Mouse (Mus musculus): ENCODE data around the gene Khsrp.

Khsrp gene

DNA sequence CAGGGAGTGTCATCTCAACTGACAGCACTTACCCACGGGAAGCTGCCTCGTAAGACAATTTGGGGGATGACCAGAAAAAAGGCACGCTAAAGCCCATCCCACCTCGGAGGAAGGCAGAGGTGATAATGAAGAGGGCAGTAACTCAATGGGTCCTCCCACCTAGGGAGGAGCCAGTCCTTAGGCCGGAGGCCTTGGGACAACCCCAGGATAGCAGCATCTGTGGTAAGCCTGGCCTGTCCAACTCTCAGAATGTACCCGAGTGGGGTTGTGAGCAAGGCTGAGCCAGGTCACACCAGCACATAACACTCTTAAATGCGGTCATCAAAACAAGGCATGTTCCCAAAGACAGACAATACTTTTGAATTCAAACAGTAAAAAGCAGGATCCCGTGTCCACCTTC lies 1.6 kb downstream of the Khsrp start:
- no peak for DNase-seq (ENCODE audit: low spot score)

DNA sequence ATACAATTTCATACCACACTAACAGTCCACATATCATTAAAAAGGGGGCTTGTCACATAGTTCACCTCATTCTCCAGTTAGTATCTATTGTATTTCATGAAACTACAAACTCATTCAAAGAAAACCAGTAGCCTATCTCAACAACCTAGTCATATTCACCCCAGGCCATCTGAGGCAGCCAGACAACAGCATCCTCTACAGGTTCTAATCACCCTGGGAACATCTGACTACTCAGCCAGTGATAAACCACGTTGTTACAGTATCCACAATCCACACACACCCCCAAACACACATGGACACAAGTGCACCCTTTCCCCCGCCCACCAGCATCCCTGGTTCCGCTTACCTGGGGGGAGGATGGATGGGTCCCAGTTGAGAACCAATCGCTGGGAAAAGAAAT lies 3.9 kb downstream of the Khsrp start:
- DNase-seq (ENCODE audit: low spot score), result no peak

DNA sequence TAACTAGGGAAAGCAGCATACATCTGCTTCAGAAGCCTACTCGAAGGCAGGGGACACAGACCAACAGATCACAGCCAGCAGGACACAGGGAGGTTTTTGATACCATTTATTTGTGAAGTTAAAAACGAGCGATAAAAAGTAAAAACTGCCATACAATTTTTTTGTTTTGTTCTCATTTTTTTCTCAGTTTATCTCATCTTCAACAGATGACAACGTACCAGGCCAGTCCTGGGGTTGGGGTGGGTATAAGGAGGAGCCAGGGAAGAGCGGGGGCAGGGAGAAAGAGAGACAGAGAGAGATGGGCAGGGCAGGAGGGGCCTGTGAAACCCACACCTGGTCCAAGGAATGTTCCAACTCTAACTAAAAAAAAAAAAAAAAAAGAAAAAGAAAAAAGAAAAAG lies 10.4 kb downstream of the Khsrp start:
- DNase-seq (ENCODE audit: low spot score), result no peak

DNA sequence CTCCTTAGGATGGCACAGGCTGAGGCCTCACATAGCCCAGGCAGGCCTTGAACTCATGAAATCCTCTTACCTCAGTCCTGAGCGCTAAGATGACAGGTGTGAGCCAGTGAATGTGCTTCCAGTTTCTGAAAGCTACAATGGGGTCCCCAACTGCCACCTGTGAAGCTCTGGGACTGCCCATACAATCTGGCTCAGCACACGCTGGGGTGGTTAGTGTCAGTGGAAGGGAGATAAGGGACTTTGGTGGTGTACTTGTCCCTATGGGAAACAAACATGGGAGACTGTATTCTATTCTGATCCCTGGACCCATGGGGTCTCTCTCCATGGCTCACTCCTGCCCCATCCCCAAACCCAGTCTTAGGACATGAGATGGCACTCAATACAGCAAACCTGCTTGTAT lies 11.6 kb downstream of the Khsrp start:
- no peak for DNase-seq (ENCODE audit: low spot score)

DNA sequence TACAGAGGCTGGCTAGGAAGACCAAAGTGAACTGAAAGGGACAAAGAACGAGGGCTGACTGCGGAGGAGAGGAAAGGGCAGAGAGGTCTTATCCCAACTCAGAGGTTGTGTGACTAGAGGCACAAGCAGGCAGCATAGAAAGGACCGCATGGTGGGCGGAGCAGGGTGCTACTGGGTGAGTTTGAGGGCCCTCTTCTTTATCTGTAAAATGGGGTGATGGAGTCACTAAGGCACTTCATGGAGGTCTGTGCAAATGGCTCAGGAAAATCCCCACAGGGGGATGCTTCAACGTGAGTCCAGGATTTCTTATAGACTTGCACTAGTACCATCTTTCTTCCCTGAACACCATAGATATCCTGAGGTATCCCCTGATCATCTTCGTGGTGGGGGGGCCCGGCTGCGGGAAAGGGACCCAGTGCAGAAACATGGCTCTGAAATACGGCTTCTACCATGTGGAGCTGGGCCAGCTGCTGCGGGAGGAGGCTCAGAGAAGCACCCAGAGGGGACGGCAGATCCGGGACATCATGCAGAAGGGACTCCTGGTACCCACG lies 19.0 kb downstream of the Khsrp start:
- DNase-seq (ENCODE audit: low spot score), result no peak

DNA sequence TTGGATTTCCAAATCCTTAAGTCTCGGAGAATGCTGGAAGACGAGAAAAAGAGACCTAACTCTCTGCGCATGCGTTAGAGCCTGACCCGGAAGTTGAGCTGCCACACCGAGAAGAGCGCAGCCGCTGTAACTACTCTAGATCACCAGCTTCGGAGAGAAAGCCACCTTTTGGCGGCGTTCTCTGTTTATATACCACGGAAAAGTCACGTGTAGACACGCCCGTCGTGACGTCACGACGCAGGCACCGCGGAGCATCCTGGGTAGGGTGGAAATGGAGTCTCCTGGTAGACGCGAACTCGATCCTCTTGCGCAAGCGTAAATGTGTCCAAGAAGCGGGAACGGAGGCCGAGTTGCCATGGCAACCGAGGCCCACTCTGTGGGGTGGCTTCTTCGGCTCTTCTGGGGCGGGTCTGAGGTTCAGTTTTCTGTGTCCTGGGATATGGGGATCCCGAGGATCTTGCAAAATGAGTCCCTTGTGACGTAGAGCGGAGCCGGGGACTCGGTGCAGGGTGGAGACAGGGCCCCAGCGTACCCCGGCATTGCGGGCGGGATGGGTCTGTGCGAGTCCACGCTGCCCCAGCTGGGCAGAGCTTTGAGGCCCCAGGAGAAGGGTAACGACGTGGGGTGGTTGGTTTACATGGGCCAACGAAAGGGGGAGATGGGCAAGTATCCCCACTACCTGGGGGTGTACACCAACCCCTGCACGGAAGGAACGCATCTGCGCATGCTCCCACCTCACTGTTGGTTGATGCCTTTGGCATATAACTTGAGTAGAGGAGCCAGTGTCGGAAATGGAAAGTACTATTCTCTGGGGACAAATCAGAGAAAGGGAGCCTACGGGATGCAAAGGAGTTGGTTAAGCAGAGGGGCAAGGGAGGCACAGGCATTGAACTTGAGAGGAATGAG lies 19.8 kb downstream of the Khsrp start, which contains the start of the genes Gtf2f1 and Gm17949:
Gene Gtf2f1, minus strand, starts transcription at position 53 of the 906 bp plus-strand sequence.
Gene Gm17949, plus strand, starts transcription at position 234 of the 906 bp plus-strand sequence.
- peak; percentile 92 for DNase-seq (ENCODE audit: low spot score)

DNA sequence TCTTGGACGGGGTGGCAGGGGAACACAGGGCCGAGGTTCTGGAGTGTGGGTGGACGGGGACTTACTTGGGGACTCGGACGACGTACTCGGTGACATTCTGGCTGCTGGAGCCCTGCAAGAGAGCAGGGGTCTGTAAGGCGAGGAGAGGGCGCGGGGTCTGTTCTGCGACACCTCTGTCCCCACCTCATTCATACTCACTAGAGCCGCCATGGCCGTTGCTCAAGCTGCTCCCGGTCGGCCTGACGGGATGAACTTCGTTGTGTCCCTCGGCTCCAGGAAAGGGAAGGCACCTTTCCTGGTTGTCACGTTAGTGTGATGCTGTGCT lies 20.4 kb downstream of the Khsrp start:
- no peak for DNase-seq (ENCODE audit: low spot score)

DNA sequence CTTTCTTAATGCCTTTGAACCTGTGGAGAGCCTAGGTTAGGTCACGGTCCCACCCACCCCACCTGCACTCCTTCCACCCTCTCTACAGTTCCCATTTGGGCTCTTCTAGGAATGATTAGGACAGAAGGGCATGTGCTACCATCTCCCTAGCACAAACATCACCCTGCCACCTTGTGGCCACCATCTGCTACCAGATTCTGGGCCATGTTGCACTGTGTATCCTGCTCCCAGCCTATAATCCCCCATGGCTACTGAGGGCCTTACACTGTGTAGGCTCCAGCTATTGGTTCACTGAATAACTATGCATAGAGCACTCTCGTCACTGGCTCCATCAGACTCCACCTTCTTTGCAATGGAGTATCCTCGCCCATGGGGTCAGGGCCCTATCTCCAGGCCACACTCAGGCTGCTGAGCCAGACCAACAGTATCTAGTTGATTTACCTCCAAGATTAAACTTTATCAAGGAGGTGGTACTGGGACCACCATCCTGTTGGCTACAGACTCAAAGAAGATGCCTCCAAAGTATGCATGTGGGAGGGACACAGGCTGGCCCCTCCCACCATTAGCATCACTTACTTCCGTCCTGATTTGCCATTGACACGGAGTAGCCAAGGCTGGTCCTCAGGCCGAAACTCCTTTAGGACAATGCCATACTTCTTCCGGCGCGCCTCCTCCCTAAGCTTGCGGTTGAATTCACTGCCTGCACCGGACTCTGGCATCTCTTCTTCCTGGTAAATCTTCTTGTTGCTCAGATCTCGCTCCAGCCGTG lies 24.0 kb downstream of the Khsrp start:
- DNase-seq (ENCODE audit: low spot score), result no peak

DNA sequence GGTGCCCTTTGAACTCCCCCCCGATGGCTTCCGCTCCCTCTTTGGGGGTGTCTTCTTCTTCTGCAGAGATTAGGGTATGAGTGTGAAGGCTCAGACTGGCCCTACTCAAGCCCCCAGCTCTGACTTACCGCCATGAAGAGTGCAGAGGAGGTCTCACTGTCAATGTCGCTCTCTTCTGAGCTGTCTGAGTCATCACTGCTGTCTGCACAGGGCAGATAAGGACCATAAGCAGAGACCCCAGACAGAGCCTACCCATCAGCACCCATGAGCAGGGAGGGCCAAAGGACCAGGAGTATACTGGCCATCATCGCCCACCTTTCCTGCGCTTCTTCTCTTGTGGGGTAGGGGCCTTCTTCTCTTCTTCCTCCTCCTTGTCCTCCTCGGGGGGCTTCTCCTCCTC lies 27.3 kb downstream of the Khsrp start:
- DNase-seq (ENCODE audit: low spot score), result no peak

DNA sequence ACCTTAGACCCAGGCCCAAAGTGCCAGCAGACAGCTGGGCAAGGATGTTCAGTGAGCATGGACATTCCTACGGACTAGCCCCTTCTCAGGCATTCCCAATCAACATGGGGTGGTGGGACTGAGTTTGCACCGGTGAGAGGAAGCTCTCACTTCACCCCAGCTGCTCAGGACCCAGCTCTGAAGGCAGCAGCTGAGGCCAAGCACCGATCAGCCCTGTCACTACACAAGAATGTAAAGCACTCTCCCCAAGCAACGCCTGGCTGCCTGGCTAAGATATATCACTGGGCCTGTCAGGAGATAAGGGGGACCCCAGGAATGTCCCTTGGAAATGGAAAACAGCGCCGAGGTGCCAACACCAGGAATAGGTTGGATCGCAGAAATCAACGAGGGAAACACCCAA lies 30.1 kb downstream of the Khsrp start:
- DNase-seq (ENCODE audit: low spot score), result no peak

DNA sequence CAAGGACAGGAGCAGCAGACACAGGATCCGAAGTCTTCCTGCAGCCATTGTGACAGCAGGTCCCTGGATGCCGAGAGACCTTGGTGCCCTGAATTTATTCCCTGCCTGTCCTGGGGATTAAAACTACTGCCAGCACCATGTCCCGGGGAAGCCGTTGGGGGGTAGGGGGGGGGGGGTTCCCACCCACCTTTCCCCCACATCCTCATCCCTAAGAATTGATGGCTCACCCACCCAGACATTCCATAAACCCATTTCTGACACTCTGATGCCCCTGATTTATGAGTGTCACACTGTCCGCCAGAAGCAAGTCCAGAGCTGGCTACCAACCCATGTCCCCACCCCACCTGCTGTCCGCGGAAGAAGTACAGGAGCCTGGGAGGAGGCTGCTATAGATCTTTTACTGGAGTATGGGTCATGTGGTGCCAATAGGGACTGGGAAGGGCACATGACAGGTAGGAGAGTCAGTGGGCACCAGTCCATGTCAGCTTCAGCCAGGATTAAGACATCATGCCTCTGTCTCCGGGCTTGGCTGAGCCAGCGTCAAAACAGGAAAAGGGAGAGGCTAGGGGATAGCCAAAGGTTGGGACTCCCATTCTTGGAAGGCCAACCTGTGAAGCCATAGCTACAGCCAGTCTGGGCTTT lies 31.2 kb downstream of the Khsrp start, which contains the start of gene Pspn:
Gene Pspn, minus strand, starts transcription at position 51 of the 642 bp plus-strand sequence.
- DNase-seq (ENCODE audit: low spot score), result no peak

DNA sequence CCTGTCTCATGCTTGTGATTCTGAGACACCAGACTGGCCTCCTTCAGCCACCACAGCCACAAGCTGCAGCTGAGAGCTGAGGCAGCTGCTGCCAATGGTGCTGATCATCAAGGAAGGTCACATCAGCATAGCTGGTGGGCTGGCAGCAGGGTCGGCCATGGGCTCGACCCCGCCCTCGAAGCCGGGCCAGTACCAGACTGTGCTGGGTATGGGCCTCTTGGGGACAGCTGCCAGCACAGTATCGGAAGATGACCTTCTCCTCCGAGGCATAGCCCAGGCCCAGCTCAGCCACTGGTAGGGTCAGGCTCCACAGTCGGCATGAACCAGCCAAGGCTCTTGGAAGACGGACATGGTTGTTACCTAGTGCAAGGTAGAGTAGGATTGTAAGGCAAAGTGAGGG lies 31.9 kb downstream of the Khsrp start:
- no peak for DNase-seq (ENCODE audit: low spot score)

DNA sequence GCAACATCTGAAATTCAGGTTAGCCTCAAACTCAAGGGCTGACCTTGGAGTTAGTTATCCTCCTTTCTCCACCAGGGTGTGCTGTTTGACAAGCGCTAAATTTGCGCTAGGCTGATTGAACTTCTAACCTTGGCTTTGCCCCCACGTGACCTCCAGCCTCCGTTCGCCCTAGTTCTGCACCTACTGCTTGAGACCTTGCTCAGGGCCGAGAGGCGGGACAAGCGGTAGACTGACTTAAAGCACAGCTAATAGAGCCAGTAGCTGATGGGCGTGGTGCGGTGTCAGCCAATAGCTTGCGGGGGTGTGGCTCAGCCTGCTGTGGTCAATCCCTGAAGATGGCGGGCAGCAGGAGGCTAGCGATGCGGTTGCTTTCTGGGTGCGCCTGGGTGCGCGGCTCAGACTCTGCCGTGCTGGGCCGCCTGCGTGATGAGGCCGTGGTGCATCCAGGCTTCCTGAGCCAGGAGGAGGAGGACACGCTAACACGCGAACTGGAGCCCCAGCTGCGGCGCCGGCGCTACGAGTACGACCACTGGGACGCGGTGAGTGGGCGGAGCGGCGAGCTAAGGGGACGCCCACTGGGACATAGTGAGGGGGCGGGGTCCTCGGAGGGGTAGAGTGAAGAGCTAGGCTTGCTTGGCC lies 34.2 kb downstream of the Khsrp start, which contains the start of gene Alkbh7:
Gene Alkbh7, plus strand, starts transcription at position 311 of the 639 bp plus-strand sequence.
- peak; percentile 98 for DNase-seq (ENCODE audit: low spot score)

DNA sequence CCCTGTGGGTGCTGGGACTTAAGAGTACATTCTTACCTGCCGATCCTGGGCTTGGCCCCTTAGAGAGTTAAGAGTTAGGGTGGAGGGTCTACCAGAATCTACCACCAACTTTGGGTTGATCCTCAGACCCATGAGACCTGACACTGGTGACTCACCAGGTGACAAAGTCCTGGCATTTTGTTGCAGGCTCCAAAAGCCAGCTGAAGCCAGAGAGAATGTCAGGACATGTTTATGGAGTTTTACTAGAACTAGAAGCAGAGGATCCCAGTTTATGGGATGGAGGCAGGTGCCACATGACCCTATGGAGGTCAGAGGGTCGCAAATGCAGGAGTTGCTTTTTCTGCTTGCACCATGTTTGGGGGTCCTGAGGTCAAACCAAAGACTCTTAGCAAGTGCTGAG lies 34.8 kb downstream of the Khsrp start:
- DNase-seq (ENCODE audit: low spot score), result no peak

DNA sequence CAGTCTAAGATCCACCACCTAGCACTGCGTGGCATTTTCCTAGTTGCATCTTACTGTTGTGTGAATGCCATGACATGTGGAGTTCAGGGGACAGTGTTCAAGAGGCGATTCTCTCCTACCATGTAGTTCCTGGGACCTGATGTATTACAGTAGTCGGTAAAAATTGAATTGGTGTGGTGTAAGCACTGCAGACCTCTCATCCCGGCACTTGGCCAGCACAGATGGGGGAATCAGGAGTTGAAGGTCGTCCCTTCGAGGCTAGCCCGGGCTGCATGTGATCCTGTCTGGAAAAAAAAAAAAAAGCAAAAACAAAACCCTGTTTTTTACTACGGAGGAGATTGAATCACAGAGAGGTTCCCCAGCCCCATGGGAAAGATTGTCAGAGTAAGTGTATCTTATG lies 36.3 kb downstream of the Khsrp start:
- DNase-seq (ENCODE audit: low spot score), result no peak

DNA sequence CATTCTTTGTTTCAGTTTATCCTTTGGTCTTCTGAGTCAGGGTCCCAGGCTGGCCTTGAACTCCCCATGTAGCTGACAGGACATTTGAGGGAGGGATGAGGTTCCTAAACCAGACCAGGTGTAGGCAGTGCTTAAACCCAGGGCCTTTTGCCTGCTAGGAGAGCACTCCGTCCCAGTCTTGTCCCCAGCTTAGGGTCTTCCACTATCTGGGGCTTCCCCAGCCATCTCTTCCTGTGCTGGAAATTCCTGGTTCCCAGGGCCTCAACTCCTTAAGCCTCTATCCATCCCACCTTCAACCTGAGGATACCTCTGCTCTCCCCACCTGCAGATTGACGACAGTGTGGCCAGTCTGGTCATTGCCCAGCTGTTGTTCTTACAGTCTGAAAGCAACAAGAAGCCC lies 40.4 kb downstream of the Khsrp start:
- DNase-seq (ENCODE audit: low spot score), result no peak

DNA sequence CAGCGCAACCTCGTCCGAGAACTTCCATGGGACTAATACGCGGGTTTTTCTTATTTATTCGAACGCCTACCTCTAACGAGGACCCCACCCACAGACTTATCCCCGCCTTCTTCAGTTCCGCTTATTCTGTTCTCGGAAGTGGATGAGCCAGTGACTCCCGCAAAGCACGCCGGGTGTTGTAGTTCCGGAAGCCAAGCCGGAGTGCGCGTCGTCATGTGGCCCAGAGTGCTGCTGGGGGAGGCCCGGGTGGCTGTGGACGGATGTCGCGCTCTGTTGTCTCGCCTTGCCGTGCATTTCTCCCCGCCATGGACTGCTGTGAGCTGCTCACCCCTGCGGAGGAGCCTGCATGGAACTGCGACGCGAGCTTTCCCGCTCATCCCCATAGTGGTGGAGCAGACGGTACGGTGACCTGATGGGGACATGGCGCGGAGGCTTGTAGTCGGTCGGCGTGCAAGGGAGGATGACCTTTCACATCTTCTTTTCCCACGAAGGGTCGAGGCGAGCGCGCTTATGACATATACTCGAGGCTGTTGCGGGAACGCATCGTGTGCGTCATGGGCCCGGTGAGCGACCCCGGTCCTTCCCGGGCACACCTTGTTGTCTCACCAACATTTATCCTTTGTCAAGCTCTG lies 41.1 kb downstream of the Khsrp start, which contains the start of gene Clpp:
Gene Clpp, plus strand, starts transcription at position 191 of the 632 bp plus-strand sequence.
- DNase-seq (ENCODE audit: low spot score), result peak; percentile 98

DNA sequence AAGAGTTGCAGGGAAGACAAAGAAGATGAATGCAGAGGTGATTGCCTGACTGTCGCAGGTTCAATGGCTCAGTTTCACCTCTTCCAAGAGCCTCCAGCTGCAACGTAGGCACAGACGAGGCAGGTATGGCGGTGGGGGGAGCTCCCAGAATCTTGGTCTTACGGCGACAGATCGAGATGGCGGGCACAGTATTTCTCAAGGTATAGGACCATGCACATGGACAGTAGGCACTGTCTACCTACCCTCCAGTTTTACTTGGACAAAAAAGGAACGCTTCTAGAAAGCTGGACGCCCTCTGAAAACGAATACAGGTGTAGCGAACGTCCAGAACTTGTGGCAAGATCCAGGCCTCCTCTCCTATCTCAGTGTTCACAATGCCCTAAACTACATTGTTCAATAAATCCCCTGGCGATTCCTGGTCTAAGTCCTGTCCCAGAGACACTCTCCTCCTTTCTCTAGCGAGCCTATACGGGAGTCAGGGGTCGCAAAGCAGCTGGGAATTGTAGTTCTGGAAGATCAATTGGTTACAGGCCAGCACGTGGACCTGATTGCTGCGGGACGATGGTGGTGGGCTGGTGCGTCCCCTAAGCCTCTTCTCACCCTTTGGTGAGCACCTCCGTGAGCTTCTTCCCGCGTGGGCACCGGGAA lies 41.7 kb downstream of the Khsrp start:
- no peak for DNase-seq (ENCODE audit: low spot score)

DNA sequence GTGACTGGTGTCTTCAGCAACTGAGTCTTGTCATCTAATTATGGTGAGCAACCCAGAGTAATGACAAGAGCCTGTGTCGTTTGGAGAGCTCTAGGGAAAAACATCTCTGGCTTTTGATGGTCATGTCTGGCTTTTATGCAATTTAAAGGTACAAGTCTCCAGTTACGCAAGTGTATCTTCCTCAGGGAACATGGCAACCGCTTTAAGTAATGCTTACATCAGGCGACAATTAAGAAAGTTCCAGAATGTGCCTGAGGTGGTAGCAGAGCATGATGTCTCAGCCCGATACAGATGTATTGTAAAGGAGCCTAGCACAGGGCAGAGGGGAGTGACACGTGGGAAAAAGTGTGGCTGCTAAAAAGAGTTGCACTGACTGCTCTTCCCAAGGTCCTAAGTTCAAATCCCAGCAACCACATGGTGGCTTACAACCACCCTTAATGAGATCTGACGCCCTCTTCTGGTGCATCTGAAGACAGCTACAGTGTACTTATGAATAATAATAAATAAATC lies 42.3 kb downstream of the Khsrp start:
- no peak for DNase-seq (ENCODE audit: low spot score)

DNA sequence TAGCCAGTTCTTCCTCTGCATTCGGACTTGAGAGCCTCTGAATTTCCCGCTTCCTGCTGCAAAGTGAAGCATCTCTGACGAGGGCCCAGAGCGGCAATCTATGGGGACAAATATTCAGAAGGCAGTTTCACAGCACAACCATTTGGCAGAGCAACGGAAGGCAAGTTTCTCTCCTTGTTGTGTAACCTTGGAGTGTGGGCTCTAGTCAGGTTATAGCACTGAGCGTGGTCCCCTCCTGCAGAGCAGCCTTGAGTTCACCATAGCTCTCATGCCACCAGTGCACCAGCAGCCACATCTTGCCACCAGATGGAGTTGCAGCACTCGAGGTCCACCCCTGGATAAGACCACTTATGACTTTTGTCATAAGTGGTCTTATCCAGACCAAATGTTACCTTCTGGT lies 42.9 kb downstream of the Khsrp start:
- DNase-seq (ENCODE audit: low spot score), result no peak
